Mouse (Mus musculus) liver, adult 2 months (tissue): Measurements from ENCODE around the gene Cspg5. TPM values are rescaled to one million over a fixed set of nuclear protein-coding genes. Genes with fewer than 3 reads are reported as not detected.

Experiments
- DNase-seq: peaks from one replicate; pipeline ENCODE4 v3.0.0-alpha.2; 2011; ENCODE audit warnings: low read depth, low spot score; ENCODE audit errors: extremely low read depth
- H3K27ac ChIP-seq: fragments of 200-500 bp; replicated peaks from 2 replicates; pipeline ENCODE4 v1.5.1; 2012; ENCODE audit warnings: low read depth, mild to moderate bottlenecking, control low read depth, inconsistent platforms, low read length; ENCODE audit not compliant: insufficient read depth
- H3K27me3 ChIP-seq: fragments of 200-500 bp; 2 replicates; pipeline ENCODE4 v1.6.1; 2012; ENCODE audit warnings: mild to moderate bottlenecking, moderate library complexity, low read length, inconsistent platforms; ENCODE audit not compliant: control insufficient read depth, insufficient read depth
- H3K36me3 ChIP-seq: fragments of 200-500 bp; 2 replicates; pipeline ENCODE4 v1.6.1; 2012; ENCODE audit warnings: low read length, inconsistent platforms; ENCODE audit not compliant: control insufficient read depth, insufficient read depth
- H3K4me1 ChIP-seq: fragments of 200-500 bp; 2 replicates; pipeline ENCODE4 v1.6.1; 2011; ENCODE audit warnings: low read length; ENCODE audit not compliant: control insufficient read depth, insufficient read depth
- H3K4me3 ChIP-seq: fragments of 200-500 bp; 2 replicates; pipeline ENCODE4 v1.5.1; 2011; ENCODE audit warnings: low read depth, mild to moderate bottlenecking, control low read depth, low read length, moderate library complexity; ENCODE audit not compliant: insufficient read depth
- H3K79me2 ChIP-seq: fragments of 200-500 bp; 2 replicates; pipeline ENCODE4 v1.6.1; 2012; ENCODE audit warnings: inconsistent platforms, mild to moderate bottlenecking, low read length, moderate library complexity; ENCODE audit not compliant: control insufficient read depth, insufficient read depth
- H3K9ac ChIP-seq: fragments of 200-500 bp; 2 replicates; pipeline ENCODE4 v1.6.1; 2012; ENCODE audit warnings: low read depth, mild to moderate bottlenecking, control low read depth, inconsistent platforms, low read length
- CTCF ChIP-seq: fragments of 200-500 bp; IDR thresholded peaks from 2 replicates; pipeline ENCODE4 v1.5.1; 2011; ENCODE audit warnings: low read depth, low read length, control low read depth
- POLR2A ChIP-seq: fragments of 200-500 bp; IDR thresholded peaks from 2 replicates; pipeline ENCODE4 v1.6.1; 2011; ENCODE audit warnings: low read length, control low read depth; ENCODE audit not compliant: insufficient read depth; ENCODE audit errors: extremely low read depth
- WGBS: fragments of 180-500 bp; shearing (Covaris S2); methylation state at CpG from one replicate; pipeline ENCODE4 v1.1.7; 2018; 5-methylcytosine and 5-hydroxymethylcytosine counted together
- polyA plus RNA-seq: library from polyadenylated mRNA; depleted of rRNA; stranded (reverse); fragments of >200 nt; gene quantifications from 2 replicates; pipeline ENCODE4 v1.2.3, GENCODE M21; 2012
- total RNA-seq: library from RNA; depleted of rRNA; stranded (reverse); fragments of >200 nt; gene quantifications from 2 replicates; pipeline ENCODE4 v1.2.3, GENCODE M21; 2014

Cspg5 gene
- total and polyA plus RNA-seq, 2 experiments, result 0.09 to 0.16 TPM

- no peaks in the 10 kb centered on the region for H3K4me1 ChIP-seq
- H3K36me3 ChIP-seq, result no peaks in the 10 kb centered on the region
- DNase-seq, result no peak
- no peak overlapping the region for H3K27ac ChIP-seq
- 74% methylated on average over 4 of the region's 4 CpGs for WGBS
- H3K27me3 ChIP-seq, result no peaks in the 10 kb centered on the region
- no peaks in the 10 kb centered on the region for H3K79me2 ChIP-seq
- H3K4me3 ChIP-seq, result no peak overlapping the region
- no peak overlapping the region for H3K9ac ChIP-seq
- TF ChIP-seq CTCF (no peak), POLR2A (no peak)
These were observed 29.9 kb downstream of the Cspg5 start for GRCm38 (mm10) chr9:110273507-110273906.

GRCm38 (mm10) chr9:110275882-110276281 lies 32.3 kb downstream of the Cspg5 start:
- TF ChIP-seq CTCF (no peak), POLR2A (no peak)
- 80% methylated on average over 5 of the region's 5 CpGs for WGBS

GRCm38 (mm10) chr9:110277431-110277881 lies 33.9 kb downstream of the Cspg5 start:
- Histone ChIP-seq H3K27me3 (no peaks in the 10 kb centered on the region), H3K9ac (no peak overlapping the region), H3K4me3 (no peak overlapping the region), H3K36me3 (no peaks in the 10 kb centered on the region), H3K27ac (no peak overlapping the region), H3K4me1 (no peaks in the 10 kb centered on the region), H3K79me2 (no peaks in the 10 kb centered on the region)
- WGBS, result 81% methylated on average over 8 of the region's 8 CpGs
- TF ChIP-seq CTCF, result no peak
- no peak for TF ChIP-seq POLR2A
- no peak for DNase-seq

More at GRCm38 (mm10) chr9:110275882-110276281, 32.3 kb downstream of the Cspg5 start:
- H3K79me2 ChIP-seq, result no peaks in the 10 kb centered on the region
- no peak overlapping the region for H3K27ac ChIP-seq
- no peak overlapping the region for H3K4me3 ChIP-seq
- H3K36me3 ChIP-seq, result no peaks in the 10 kb centered on the region
- H3K9ac ChIP-seq, result no peak overlapping the region
- DNase-seq, result no peak
- no peaks in the 10 kb centered on the region for H3K4me1 ChIP-seq
- H3K27me3 ChIP-seq, result no peaks in the 10 kb centered on the region

- DNase-seq, result no peak
- no peaks in the 10 kb centered on the region for H3K27me3 ChIP-seq
- 97% methylated on average over 10 of the region's 10 CpGs for WGBS
- no peak overlapping the region for H3K4me3 ChIP-seq
- no peak for TF ChIP-seq CTCF
- no peak for TF ChIP-seq POLR2A
- no peaks in the 10 kb centered on the region for H3K79me2 ChIP-seq
- no peaks in the 10 kb centered on the region for H3K36me3 ChIP-seq
- no peaks in the 10 kb centered on the region for H3K4me1 ChIP-seq
- no peak overlapping the region for H3K27ac ChIP-seq
- no peak overlapping the region for H3K9ac ChIP-seq
These were observed 40.6 kb downstream of the Cspg5 start for GRCm38 (mm10) chr9:110284075-110284697.

GRCm38 (mm10) chr9:110287321-110287924 lies 43.8 kb downstream of the Cspg5 start:
- Histone ChIP-seq H3K4me3 (no peak overlapping the region), H3K4me1 (no peaks in the 10 kb centered on the region), H3K27me3 (no peaks in the 10 kb centered on the region), H3K27ac (no peak overlapping the region), H3K9ac (no peak overlapping the region), H3K36me3 (no peaks in the 10 kb centered on the region), H3K79me2 (no peaks in the 10 kb centered on the region)
- no peak for DNase-seq
- no peak for TF ChIP-seq POLR2A
- TF ChIP-seq CTCF, result no peak
- 86% methylated on average over 7 of the region's 7 CpGs for WGBS

- no peaks in the 10 kb centered on the region for H3K4me1 ChIP-seq
- H3K27ac ChIP-seq, result no peak overlapping the region
- H3K79me2 ChIP-seq, result no peaks in the 10 kb centered on the region
- no peaks in the 10 kb centered on the region for H3K36me3 ChIP-seq
- no peak for DNase-seq
- no peaks in the 10 kb centered on the region for H3K27me3 ChIP-seq
- WGBS, result 79% methylated on average over 12 of the region's 12 CpGs
- TF ChIP-seq CTCF, result no peak
- no peak overlapping the region for H3K4me3 ChIP-seq
- no peak overlapping the region for H3K9ac ChIP-seq
These were observed 49.7 kb downstream of the Cspg5 start for GRCm38 (mm10) chr9:110293254-110293718.
